Mouse (Mus musculus): ENCODE measurements at regions not wholly inside any gene's neighbourhood (a gene's known extent, or its start where the extent isn't known, plus 50 kb on each side); places are given as distances from the start of the nearest gene placed in this dataset.

DNA sequence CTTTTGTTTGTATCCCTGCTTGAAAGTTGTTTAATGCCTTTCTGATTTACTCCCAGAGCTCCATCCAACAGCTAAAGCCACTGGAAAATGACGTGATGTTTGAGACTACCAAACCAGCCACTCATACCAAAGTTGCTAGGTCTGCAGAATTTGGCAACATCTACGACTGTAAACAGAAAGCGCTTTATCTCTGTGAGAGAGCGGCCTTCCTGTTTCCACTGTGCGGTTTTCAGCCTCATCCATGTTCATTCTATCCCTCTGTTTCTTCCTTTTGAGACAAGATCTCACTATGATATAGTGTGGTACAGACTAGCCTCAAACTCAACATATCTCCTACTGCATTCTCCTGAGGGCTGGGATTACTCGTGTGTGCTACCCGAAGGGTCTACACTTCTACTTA lies 100.0 kb downstream of the Tmem30b start:
- DNase-seq, result no peak

DNA sequence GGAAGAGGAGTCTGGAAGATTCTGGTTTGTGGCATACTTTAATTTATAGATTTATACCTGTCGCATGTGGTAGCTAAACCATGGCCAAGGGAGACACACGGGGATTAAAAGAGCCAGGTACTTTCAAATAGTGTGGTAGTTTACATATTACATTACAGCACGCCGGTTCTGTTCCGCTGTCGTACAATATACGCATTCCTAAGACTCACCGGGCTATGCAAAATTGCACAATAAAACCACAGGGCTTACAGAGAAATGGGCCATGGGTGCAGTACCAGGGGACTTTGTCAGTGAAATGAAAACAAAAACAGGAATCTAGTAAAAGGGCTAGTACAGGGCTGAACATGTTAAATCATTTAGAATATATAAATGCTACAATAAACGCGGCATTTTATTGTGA lies 100.6 kb downstream of the Tmem30b start:
- peak; percentile 22 to 48 for DNase-seq

DNA sequence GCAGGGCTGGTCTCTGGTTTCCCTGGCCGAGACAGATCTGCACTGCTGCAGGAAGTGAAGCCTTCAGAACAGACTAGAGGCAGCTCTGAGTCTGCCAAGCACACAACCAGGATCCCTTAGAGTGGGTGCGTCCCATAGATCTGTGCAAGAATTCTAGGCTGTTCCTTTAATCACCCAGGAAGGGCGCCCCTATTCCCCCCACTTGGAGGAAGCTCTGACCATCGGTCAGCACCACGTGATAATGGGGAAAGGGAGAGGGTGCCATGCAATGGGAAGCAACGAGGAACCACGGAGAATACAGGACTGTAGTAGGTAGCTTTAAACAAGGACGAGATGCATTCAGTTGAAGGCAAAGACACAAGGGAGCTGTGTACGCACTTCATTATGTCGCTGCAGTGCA lies 101.1 kb downstream of the Tmem30b start:
- no peak for DNase-seq

DNA sequence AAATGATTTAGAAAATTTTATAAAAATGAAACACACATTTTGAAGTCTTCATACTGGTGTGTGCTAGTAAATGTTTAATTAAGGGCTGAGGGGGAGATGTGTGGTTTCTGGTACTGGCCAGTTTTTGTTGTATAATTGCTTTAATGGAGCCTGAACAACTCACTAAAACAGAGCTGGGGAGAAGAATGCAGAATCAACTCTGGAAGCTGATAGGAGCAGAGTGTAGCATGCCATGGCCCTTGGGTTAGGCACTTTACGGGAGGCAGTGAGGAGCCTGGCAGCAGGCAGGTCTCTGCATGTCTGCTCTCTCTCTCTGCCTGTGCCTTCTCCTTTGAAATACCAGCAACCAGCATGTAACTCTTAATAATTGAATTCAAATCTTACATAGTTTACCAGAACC lies 104.9 kb downstream of the Tmem30b start:
- peak in 1 of 2 experiments; percentile 57 for DNase-seq

DNA sequence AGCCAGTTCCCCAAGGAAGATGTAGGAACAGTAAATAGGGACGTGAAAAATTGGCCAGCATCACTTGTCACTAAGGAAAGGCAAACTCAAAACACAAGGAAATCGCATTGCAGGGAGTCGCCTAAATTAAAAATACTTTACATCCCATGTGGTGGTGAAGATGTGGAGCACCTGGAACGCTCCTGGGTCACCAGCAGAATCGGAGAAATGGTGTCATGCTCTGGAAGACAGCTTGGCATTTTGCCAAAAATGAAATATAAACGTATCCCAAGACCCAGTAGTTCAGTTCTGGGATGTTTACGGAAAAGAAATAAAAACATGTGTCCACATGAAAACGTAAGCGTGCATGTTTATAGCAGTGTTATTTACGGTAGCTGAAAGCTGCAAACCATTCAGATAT lies 111.5 kb downstream of the Tmem30b start:
- no peak for DNase-seq

DNA sequence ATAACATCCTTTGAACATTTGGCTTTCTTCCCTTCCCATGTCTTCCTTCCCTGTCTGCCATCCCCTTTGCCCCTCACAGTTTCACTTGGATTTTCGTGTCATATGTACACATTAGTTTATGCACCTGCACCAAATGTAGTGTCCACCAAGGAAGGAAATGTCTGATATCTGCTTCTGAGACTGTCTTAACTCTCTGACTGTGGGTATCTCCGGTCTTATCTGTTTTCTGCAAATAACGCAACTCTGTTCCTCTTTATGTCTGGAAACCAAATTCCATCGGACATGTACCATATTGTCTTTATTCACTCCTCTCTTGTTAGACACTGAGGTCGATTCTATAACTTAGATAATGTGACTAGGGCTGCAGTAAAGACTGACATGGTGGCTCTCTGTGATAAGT lies 113.6 kb downstream of the Tmem30b start:
- DNase-seq, result no peak

DNA sequence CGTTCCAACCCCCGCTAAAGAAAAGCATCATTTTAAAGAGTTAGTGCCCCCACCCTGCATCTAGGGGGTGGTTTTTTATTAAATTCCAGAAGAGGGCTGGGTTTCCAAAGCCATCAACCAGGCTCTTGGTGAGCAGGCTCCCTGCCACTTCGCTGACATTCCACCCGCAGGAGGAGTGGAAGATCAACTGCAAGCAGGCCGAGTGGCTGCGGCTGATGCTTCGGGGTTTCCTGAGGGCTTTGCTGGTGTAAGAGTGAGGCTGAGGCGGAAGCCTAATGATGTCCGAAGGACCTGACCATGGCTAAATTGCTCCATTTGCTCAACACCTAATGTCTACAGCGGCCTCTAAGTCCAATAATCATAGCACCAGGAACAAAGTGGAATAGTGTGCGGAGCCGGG lies 118.0 kb downstream of the Tmem30b start:
- no peak for DNase-seq

DNA sequence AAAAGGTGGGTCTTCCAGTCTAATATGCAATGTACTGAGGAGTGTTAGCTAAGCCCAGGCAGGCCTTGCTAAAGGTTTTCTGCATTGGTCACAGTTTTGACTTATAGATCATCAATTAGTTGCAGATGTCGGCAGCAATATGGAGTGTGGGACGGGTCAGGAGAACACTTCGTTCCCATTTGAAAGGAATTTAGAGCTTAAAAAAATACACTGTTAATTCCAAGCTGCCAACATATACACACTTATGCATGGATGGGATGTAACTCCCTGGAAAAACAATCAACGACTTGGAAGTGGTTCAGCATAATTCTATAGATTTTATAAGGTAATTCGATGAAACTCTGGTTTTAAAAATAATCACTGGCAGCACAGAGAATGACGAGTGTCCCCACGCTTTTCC lies 121.4 kb downstream of the Tmem30b start:
- no peak for DNase-seq

DNA sequence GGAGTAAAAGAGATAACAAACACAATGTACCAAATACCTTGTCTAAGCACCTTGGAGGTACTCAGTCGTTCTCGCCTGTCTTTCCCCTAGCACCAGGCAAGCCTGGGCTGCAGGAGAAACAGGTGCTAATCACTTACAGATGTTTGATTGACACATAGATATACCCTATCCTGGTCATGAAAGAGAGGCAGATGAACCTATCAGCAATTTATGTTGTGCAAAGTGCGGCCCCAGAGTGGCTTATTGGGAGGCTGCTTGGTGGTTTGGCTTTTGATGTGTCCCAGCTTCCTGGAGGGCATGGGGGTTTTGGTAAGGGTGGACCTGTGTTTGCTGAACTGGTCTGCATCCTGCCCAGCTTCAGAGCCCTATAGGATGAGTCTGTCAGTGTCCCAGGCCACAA lies 129.1 kb downstream of the Tmem30b start:
- no peak for DNase-seq

DNA sequence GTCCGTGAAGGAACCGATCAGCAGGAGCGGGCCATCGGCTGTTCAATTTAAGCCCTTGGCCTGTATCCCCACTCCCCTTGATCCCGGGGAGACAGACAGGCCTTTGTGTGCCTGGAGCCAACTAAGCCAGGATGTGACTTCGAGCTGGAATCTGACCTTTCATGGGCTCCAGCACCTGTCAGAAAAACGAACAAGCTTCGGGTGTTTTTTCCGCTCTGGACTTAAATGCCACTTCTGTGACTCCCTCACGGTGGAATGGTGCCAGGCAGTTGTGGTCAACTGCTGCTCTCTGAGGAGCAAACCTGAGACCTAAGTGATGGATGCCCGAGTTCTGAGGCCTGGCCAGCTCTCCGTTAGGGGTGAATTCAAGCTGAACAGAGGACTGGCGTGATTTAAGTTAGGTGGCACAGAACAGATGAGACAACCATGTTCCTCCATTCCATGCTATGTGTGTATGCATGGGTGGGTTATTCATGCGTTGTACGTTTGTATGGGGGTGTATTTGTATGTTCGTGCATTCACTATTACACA lies 129.8 kb downstream of the Tmem30b start:
- DNase-seq, result peak; percentile 60 to 64

DNA sequence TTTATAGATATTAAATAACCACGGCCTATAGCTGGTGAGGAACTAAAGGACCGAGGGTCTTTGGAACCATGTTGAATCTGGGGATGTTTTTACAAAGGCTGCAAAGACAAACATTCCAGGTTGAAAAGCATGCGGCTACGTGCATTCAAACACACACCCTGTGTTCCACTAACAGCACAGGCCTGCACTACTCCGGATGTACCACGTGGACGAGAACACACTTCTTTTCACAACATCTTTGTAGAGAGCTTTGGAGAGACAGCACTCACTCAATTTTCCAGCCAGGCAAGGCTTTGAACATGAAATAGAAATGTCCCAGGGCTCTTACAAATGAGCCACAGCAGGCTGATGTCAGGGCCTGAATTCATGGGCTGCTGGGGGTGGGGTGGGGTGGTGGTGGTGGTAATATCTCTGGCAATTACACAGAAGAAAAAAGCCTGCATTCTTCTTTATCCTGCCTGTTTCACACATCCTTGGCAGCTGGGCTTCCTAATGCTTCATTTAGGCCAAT lies 129.3 kb downstream of the Slc38a6 start:
- no peak for DNase-seq

DNA sequence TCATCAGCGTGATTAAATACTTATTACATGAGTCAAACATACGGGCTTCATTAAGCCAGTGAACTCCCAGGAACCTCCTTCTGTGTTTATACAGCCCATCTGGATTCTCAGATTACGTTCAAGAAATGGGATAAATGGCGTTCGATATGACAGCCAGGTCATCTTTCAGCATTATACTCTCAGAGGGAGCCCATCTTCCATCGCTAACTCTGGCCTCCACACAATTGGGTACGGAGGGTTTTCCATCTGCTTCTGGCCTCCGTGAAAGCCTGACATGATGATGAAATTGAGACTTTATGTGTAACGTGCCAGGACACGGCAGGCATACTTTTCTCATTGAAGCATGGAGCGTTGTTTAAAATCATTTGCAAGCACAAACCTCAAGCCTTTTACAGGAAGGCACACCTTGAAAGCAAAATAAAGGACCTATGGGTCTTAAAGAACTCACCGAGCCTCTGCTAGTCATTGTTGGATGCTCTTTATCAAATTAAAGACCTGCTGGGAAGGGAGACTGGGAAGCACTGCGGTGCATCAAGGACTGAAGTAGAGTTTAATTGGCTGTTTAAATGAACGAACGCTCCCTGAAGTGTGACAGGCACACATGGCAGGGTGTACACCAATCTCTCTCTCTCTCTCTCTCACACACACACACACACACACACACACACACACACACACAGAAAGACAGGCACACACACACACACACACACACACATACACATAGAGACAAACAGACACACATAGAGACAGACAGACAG lies 127.0 kb downstream of the Slc38a6 start:
- no peak for DNase-seq

DNA sequence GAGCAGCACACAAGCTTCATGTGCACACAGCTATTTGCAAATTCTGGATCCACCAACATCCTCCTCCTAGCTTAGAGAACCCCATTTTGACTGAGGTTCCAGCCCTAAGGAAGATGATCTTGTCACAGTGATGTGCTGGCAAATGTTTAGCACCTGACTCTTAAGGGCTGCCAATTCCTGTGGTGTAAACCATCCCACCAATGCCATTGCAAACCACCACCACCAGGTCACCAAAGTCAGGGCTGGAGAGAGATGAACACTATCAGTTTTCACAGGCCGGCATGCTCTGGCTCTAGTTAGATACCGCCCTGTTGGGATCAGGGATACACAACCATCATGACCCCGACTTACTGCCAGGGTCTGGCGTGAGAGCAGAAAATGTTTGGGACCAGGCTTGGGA lies 125.9 kb downstream of the Slc38a6 start:
- no peak for DNase-seq

DNA sequence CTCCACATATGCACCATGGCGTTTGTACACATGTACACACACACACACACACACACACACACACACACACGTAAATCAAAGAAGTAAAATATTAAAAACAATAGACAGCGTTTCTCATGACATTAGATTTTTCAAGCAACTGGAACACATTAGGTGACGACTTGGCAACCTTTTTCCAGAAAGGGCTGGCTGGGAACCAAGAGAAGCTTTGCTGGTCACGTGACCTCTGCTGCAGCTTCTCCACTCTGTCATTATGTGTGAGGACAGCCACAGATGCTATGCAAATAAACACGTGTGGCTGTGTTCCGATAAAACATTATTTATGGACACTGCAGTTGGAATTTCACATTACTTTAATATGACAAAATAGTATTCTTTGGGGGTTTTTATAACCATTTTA lies 124.3 kb downstream of the Slc38a6 start:
- DNase-seq, result peak; percentile 71 to 72

DNA sequence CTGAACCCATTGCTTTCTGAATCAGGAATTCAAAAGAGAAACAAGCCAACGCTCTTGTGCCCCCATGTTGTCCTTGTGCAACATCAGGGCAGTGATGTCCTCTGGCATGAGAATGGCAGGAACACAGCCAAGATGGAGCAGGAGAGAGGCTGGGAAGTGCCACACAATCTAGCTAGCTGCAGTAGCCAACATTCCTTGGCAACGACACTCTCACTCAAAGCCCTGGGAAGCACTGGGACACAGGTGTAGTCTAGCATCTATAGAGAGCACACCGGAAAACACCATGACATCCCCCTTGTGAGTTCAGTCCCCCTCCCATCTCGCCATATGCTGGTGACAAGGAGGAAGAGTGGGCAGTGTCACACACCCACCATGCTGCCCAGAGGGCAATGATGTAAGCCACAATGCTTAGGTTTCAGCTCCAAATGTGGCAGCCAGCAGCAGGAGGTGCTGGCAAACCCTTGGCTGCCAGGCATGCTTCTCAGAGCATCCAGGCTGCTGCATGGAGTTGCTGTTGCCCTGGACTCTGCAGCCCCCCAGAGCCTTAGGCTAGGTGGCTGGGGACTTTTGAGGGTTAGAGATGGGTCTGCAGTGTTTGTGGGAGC lies 123.0 kb downstream of the Slc38a6 start:
- DNase-seq, result no peak

DNA sequence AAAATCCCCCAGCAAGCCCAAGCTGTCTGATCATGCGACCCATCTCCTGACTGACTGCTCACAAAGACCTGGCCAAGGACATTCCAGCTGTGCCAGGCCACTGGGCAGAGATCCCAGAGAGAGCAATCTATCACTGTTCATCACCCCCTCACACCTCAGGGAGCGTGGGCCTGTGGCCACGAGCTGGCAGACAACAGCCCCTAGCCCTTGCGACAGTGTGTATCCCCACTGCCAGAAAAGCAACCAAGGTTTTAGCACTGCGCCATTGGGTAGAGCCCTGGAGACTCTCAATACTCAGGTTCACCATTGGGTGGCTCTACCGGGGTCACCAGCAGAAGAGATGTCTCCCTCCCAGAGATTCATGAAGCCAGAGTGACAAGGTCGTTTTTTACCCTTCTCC lies 122.0 kb downstream of the Slc38a6 start:
- peak; percentile 48 to 76 for DNase-seq

DNA sequence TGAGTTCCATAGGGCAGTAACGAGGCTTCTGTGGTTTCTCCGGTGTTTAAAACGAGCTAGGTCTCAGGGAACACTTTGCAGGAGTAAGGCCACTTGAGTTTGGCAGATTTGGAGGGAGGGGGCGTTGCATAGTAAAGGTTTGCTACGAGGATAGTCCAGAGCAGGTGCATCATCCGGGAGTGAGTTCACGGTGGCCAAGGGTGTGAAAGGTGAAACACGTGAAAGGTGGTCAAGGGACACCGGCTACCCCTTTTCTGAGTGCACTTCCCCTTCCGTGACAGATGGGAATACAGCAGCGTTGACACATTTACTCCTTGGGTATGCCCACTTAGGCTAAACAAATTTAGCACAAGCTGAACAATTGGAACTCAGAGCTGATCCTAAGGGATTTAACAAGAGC lies 121.6 kb downstream of the Slc38a6 start:
- DNase-seq, result no peak

DNA sequence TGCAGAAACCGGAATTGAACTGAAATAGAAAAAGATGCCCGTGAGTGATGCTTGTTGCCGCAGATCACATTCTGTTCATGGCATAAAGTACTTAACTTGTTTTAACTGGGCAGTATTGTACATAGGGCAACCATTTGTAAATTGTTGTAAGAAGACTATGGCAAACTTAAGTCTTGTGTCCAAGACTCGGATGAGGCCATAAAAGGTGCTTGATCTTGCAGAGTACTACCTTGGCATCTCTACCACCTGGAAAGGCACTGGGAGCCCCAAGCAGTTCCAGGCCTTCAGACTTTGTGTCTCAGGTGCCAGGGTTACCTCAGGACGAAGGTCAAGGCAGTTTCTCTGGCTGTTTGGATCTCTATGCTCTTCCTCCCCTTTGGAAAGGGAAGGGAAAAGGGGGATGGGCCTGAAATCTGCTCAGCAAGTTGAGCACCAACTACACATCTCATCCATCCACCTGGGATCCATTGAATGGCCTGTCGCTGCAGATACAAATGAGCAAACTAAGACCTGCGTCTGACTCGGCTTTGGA lies 120.0 kb downstream of the Slc38a6 start:
- no peak for DNase-seq

DNA sequence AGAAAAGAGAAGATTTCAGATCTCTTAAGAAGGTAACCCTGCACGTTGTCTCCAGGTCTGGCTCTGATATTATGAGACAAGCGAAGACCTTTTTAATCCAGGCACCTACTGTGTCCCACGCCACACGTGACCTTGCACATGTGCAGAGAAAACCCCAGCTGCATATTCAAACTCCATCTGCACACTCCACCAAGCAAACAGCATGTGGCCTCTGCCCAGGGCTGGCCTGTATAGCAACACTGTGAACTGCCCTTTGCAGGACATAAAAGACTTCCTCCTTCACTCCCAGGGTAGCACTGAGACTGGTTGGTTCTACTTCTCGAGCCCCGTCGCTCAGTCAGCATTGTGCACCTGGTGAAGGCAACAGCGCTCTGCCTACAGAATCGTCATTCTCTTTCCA lies 119.0 kb downstream of the Slc38a6 start:
- no peak for DNase-seq

DNA sequence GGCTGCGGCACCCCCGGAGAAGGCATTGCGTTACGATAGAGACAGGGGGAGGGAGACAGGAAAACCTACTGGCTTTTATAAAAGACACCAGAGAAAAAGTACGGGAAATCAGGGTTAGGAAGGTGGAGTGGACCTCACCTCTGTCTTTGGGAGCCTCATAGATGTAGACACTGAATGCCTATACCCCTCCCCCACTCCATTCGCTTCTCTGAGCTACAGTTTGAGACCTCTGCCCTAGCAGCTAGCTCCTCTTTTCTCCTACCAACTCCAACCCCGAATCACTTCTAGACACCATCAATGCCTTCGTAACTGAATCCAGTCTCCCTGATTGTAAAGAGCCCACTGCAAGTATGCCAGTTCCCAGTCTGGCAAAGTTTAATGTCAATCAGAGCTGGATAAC lies 118.5 kb downstream of the Slc38a6 start:
- DNase-seq, result no peak

DNA sequence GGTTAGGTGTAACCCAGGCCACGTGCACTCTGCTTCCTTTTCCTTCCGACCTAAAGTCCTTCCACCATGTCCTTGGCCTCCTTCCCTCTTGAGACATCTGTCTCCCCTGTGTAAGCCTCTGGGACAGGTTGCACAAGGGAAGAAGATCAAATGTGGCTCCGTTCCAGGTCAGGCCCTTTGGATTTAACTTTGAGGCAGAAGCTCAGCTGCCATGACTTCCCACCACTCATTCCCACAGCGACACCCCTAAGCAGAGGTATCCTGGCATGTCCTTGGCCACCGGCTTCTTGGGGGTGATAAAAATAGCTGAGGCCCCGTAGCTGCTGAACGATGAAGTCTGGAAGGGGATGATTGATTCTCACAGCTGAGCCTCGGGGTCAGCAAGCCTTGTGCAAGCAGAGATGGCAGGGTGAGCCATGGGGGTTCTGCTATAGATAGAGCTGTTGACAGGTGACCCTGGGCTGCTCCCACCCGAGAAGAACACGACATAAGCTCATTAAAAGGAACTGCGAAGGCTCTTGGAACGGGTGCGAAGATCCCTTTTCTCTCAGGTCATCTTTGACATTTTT lies 117.4 kb downstream of the Slc38a6 start:
- no peak for DNase-seq
